Mouse (Mus musculus) olfactory bulb, adult 2 months (tissue): ENCODE measurements around the gene Ntn3.

Experiments
- CTCF ChIP-seq: fragments of 200-500 bp; IDR thresholded peaks from 2 replicates; pipeline ENCODE4 v1.5.1; 2012; ENCODE audit warnings: low read depth, mild to moderate bottlenecking, low read length, moderate library complexity; ENCODE audit not compliant: insufficient read depth
- POLR2A ChIP-seq: fragments of 200-500 bp; IDR thresholded peaks from 2 replicates; pipeline ENCODE4 v1.6.1; 2012; ENCODE audit warnings: mild to moderate bottlenecking, low read depth, low read length, moderate library complexity; ENCODE audit not compliant: insufficient read depth

DNA sequence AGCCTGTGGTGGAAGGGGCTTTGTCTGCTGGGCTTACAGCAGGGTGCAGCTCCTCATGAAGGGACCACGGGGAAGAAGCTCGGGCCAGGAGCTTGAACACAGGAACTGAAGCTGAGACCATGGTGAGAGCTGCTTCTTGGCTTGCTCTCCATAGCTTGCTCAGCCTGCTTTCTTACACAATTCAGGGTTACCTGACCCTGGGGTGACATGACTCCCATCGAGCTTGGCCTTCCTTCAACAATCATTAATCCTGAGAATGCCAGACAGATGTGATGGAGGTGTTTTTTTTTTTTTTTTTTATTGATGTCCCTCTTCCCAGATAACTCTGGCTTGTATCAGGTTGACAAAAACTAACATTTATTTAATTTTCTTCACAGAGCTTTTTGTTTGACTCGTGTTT, 49.6 kb upstream of the Ntn3 start:
- TF ChIP-seq CTCF, result no peak
- no peak for TF ChIP-seq POLR2A
